Mouse (Mus musculus) liver, postnatal 0 days (tissue): ENCODE measurements around the gene Irak3. TPM values are rescaled to one million over a fixed set of nuclear protein-coding genes. Genes with fewer than 3 reads are reported as not detected.

Experiments used
- ATAC-seq: fragments of 200-750 bp; cut with Nextera tagmentation; 2 replicates; pipeline ENCODE4 v1.8.0; 2017; ENCODE audit warnings: mild to moderate bottlenecking, moderate library complexity
- DNase-seq: peaks from one replicate; pipeline ENCODE4 v3.0.0-alpha.2; 2016
- H3K27ac ChIP-seq: fragments of 300-500 bp; sonication (generic); 2 replicates; pipeline ENCODE4 v1.5.1; 2014; ENCODE audit warnings: antibody characterized with exemption, moderate library complexity, mild to moderate bottlenecking, low read depth
- H3K27me3 ChIP-seq: fragments of 300-500 bp; sonication (generic); 2 replicates; pipeline ENCODE4 v1.6.1; 2014; ENCODE audit warnings: low read length, control low read depth, mixed read lengths; ENCODE audit not compliant: insufficient read depth
- H3K36me3 ChIP-seq: fragments of 300-500 bp; sonication (generic); replicated peaks from 2 replicates; pipeline ENCODE4 v1.6.1; 2014; ENCODE audit warnings: mild to moderate bottlenecking, control low read depth, low read length, moderate library complexity, mixed read lengths; ENCODE audit not compliant: insufficient read depth
- H3K4me1 ChIP-seq: fragments of 300-500 bp; sonication (generic); 2 replicates; pipeline ENCODE4 v1.6.1; 2014; ENCODE audit warnings: antibody characterized with exemption, mild to moderate bottlenecking, control low read depth; ENCODE audit not compliant: insufficient read depth
- H3K4me2 ChIP-seq: fragments of 300-500 bp; sonication (generic); 2 replicates; pipeline ENCODE4 v1.6.1; 2014; ENCODE audit warnings: low read depth, mild to moderate bottlenecking, low read length, moderate library complexity, mixed read lengths
- H3K4me3 ChIP-seq: fragments of 300-500 bp; sonication (generic); 2 replicates; pipeline ENCODE4 v1.5.1; 2014; ENCODE audit warnings: low read depth, low read length
- H3K9ac ChIP-seq: fragments of 300-500 bp; sonication (generic); replicated peaks from 2 replicates; pipeline ENCODE4 v1.6.1; 2014; ENCODE audit warnings: mild to moderate bottlenecking, moderate library complexity
- H3K9me3 ChIP-seq: fragments of 300-500 bp; sonication (generic); 2 replicates; pipeline ENCODE4 v1.6.1; 2016; ENCODE audit warnings: mild to moderate bottlenecking, control low read depth, low read length, mixed read lengths
- CTCF ChIP-seq: sonication (generic); IDR thresholded peaks from 2 replicates; pipeline ENCODE4 v1.5.1; 2016; ENCODE audit warnings: antibody characterized with exemption, low read depth
- EP300 ChIP-seq: IDR thresholded peaks from 2 replicates; pipeline ENCODE4 v1.6.1; 2016; ENCODE audit warnings: antibody characterized with exemption, low read depth, mild to moderate bottlenecking
- WGBS: fragments of 180-500 bp; shearing (Covaris S2); extraction: QIAGEN DNeasy Blood & Tissue Kit; methylation state at CpG from one replicate; pipeline ENCODE4 v1.1.7; 2014; ENCODE audit not compliant: insufficient replicate concordance; 5-methylcytosine and 5-hydroxymethylcytosine counted together
- polyA plus RNA-seq: library from polyadenylated mRNA; unstranded; fragments of >200 nt; fragmentation: Nextera tagmentation; extraction: Ambion mirVana; gene quantifications from 2 replicates; pipeline ENCODE4 v1.2.1, GENCODE M21; 2015

The Irak3 gene
- polyA plus RNA-seq, 1 experiment from 2014 or later = 1.5 TPM

GRCm38 (mm10) chr10:120095716-120096115, 106.2 kb downstream of the Irak3 start:
- DNase-seq = no peak
- Histone ChIP-seq H3K4me1 (no peaks in the 10 kb centered on the region), H3K9ac (no peak overlapping the region), H3K4me2 (no peak overlapping the region), H3K27me3 (no peaks in the 10 kb centered on the region), H3K4me3 (no peak overlapping the region), H3K27ac (no peak overlapping the region), H3K9me3 (no peaks in the 10 kb centered on the region), H3K36me3 (peaks cover 48% of the 10 kb centered on the region)
- TF ChIP-seq EP300 (no peak), CTCF (no peak)
- WGBS = 86% methylated on average over 5 of the region's 5 CpGs
- no peak for ATAC-seq

- Histone ChIP-seq H3K27ac (no peak overlapping the region), H3K4me2 (no peak overlapping the region), H3K9ac (no peak overlapping the region), H3K27me3 (no peaks in the 10 kb centered on the region), H3K9me3 (no peaks in the 10 kb centered on the region), H3K36me3 (peaks cover 46% of the 10 kb centered on the region), H3K4me1 (no peaks in the 10 kb centered on the region), H3K4me3 (no peak overlapping the region)
- DNase-seq (no peak), ATAC-seq (no peak)
- 92% methylated on average over 9 of the region's 9 CpGs for WGBS
- no peak for TF ChIP-seq EP300
- no peak for TF ChIP-seq CTCF
Measured at GRCm38 (mm10) chr10:120095136-120095535, 106.8 kb downstream of the Irak3 start.

GRCm38 (mm10) chr10:120092548-120092947, 109.4 kb downstream of the Irak3 start:
- H3K4me1 ChIP-seq = no peaks in the 10 kb centered on the region
- no peak overlapping the region for H3K9ac ChIP-seq
- ATAC-seq = no peak
- no peaks in the 10 kb centered on the region for H3K27me3 ChIP-seq
- H3K4me2 ChIP-seq = no peak overlapping the region
- no peak for DNase-seq
- 85% methylated on average over 12 of the region's 12 CpGs for WGBS
- H3K4me3 ChIP-seq = no peak overlapping the region
- H3K9me3 ChIP-seq = no peaks in the 10 kb centered on the region
- no peak overlapping the region for H3K27ac ChIP-seq
- H3K36me3 ChIP-seq = peaks cover 59% of the 10 kb centered on the region
- peak; percentile 15; the same call in 1 of the 2 replicates for TF ChIP-seq CTCF
- TF ChIP-seq EP300 = no peak

Other genes with a start within 250 kb of the Irak3 start
- gene Helb, start 89.1 kb downstream of the Irak3 start, polyA plus RNA-seq = 3.6 and 5.0 TPM in 2 replicates
- 140 and 150 TPM in 2 replicates for gene Tmbim4, start 540 bp downstream of the Irak3 start, polyA plus RNA-seq
- gene Llph, start 24.9 kb upstream of the Irak3 start, polyA plus RNA-seq = 33.5 and 33.9 TPM in 2 replicates